Mouse (Mus musculus): ENCODE results near the gene Tgfbi. TPM values are rescaled to one million over a fixed set of nuclear protein-coding genes. Genes with fewer than 3 reads are reported as not detected.
A peak's percentile ranks its signal among the peaks of the same experiment; 100 is the strongest.

Gene Tgfbi
- total RNA-seq, 2 experiments from 2014 or later = 321 to 505 TPM

GRCm38 (mm10) chr13:56631332-56631731, 22.0 kb downstream of the Tgfbi start:
- peak; percentile 61 for ATAC-seq (ENCODE audit: poor library complexity, severe bottlenecking)

GRCm38 (mm10) chr13:56634139-56634615, 24.9 kb downstream of the Tgfbi start:
- ATAC-seq (ENCODE audit: poor library complexity, severe bottlenecking) = peak; percentile 24; the same call in 1 of the 2 replicates

- ATAC-seq (ENCODE audit: poor library complexity, severe bottlenecking) = peak; percentile 41; the same call in 1 of the 2 replicates
Observed at GRCm38 (mm10) chr13:56634920-56635319, 25.6 kb downstream of the Tgfbi start.

- no peak for ATAC-seq (ENCODE audit: poor library complexity, severe bottlenecking)
Observed at GRCm38 (mm10) chr13:56637027-56637426, 27.7 kb downstream of the Tgfbi start.

- peak; percentile 62; the same call in 1 of the 2 replicates for ATAC-seq (ENCODE audit: poor library complexity, severe bottlenecking)
Observed at GRCm38 (mm10) chr13:56641746-56642145, 32.4 kb downstream of the Tgfbi start.

- no peak for ATAC-seq (ENCODE audit: poor library complexity, severe bottlenecking)
Observed at GRCm38 (mm10) chr13:56644031-56644430, 34.7 kb downstream of the Tgfbi start.

- no peak for ATAC-seq (ENCODE audit: poor library complexity, severe bottlenecking)
Observed at GRCm38 (mm10) chr13:56645744-56646143, 36.4 kb downstream of the Tgfbi start.

- ATAC-seq (ENCODE audit: poor library complexity, severe bottlenecking) = 0 out of 2 replicates have a peak, but pooled peaks have one; percentile 27
Observed at GRCm38 (mm10) chr13:56647597-56648405, 38.5 kb downstream of the Tgfbi start.

GRCm38 (mm10) chr13:56650020-56650419, 40.7 kb downstream of the Tgfbi start:
- ATAC-seq (ENCODE audit: poor library complexity, severe bottlenecking) = no peak

- ATAC-seq (ENCODE audit: poor library complexity, severe bottlenecking) = no peak
Observed at GRCm38 (mm10) chr13:56652381-56652780, 43.1 kb downstream of the Tgfbi start.

- no peak for ATAC-seq (ENCODE audit: poor library complexity, severe bottlenecking)
Observed at GRCm38 (mm10) chr13:56654176-56654575, 44.9 kb downstream of the Tgfbi start.

- ATAC-seq (ENCODE audit: poor library complexity, severe bottlenecking) = peak; percentile 77
Observed at GRCm38 (mm10) chr13:56657946-56658512, 48.7 kb downstream of the Tgfbi start.

- no peak for ATAC-seq (ENCODE audit: poor library complexity, severe bottlenecking)
Observed at GRCm38 (mm10) chr13:56658931-56659330, 49.6 kb downstream of the Tgfbi start.

GRCm38 (mm10) chr13:56661914-56662621, 52.7 kb downstream of the Tgfbi start:
- ATAC-seq (ENCODE audit: poor library complexity, severe bottlenecking) = no peak

GRCm38 (mm10) chr13:56664256-56665170, 55.2 kb downstream of the Tgfbi start:
- ATAC-seq (ENCODE audit: poor library complexity, severe bottlenecking) = no peak

GRCm38 (mm10) chr13:56671206-56671605, 61.9 kb downstream of the Tgfbi start:
- no peak for ATAC-seq (ENCODE audit: poor library complexity, severe bottlenecking)

GRCm38 (mm10) chr13:56677731-56678130, 68.4 kb downstream of the Tgfbi start:
- no peak for ATAC-seq (ENCODE audit: poor library complexity, severe bottlenecking)

- ATAC-seq (ENCODE audit: poor library complexity, severe bottlenecking) = no peak
Observed at GRCm38 (mm10) chr13:56678188-56678787, 69.0 kb downstream of the Tgfbi start.

GRCm38 (mm10) chr13:56678826-56679504, 69.6 kb downstream of the Tgfbi start:
- ATAC-seq (ENCODE audit: poor library complexity, severe bottlenecking) = no peak
